Mouse (Mus musculus) kidney, postnatal 0 days (tissue): ENCODE results near the gene BC005561. TPM values are rescaled to one million over a fixed set of nuclear protein-coding genes. Genes with fewer than 3 reads are reported as not detected.
"Not testable (repeated sequence)": the region's sequence is repeated elsewhere in the genome, so short reads cannot be mapped to it uniquely, and the experiment has no call there.

Source experiments
- ATAC-seq: fragments of 200-750 bp; cut with Nextera tagmentation; replicated peaks from 2 replicates; pipeline ENCODE4 v1.8.0; 2017; ENCODE audit warnings: low read depth, moderate number of reproducible peaks, moderate TSS enrichment, moderate library complexity; ENCODE audit not compliant: low FRiP score
- DNase-seq: peaks from one replicate; pipeline ENCODE4 v3.0.0-alpha.2; 2016; ENCODE audit warnings: low spot score
- H3K27ac ChIP-seq: fragments of 300-500 bp; sonication (generic); 2 replicates; pipeline ENCODE4 v1.5.1; 2014; ENCODE audit warnings: mild to moderate bottlenecking
- H3K27me3 ChIP-seq: fragments of 300-500 bp; sonication (generic); 2 replicates; pipeline ENCODE4 v1.6.1; 2014; ENCODE audit warnings: low read length, mixed read lengths; ENCODE audit not compliant: insufficient read depth
- H3K36me3 ChIP-seq: fragments of 300-500 bp; sonication (generic); 2 replicates; pipeline ENCODE4 v1.6.1; 2014; ENCODE audit warnings: low read length, mixed read lengths; ENCODE audit not compliant: insufficient read depth
- H3K4me1 ChIP-seq: fragments of 300-500 bp; sonication (generic); replicated peaks from 2 replicates; pipeline ENCODE4 v1.6.1; 2014; ENCODE audit warnings: antibody characterized with exemption, low read length, mixed read lengths; ENCODE audit not compliant: insufficient read depth
- H3K4me2 ChIP-seq: fragments of 300-500 bp; sonication (generic); 2 replicates; pipeline ENCODE4 v1.6.1; 2014; ENCODE audit warnings: mild to moderate bottlenecking, low read length, moderate library complexity, mixed read lengths
- H3K4me3 ChIP-seq: fragments of 300-500 bp; sonication (generic); replicated peaks from 2 replicates; pipeline ENCODE4 v1.5.1; 2014; ENCODE audit warnings: low read depth, low read length
- H3K9ac ChIP-seq: fragments of 300-500 bp; sonication (generic); 2 replicates; pipeline ENCODE4 v1.6.1; 2014; ENCODE audit warnings: low read depth, low read length
- H3K9me3 ChIP-seq: fragments of 300-500 bp; sonication (generic); replicated peaks from 2 replicates; pipeline ENCODE4 v1.6.1; 2016; ENCODE audit warnings: low read length, inconsistent platforms, mixed read lengths
- CTCF ChIP-seq: IDR thresholded peaks from 2 replicates; pipeline ENCODE4 v1.5.1; 2016; ENCODE audit warnings: antibody characterized with exemption, low read depth, mild to moderate bottlenecking, moderate library complexity
- WGBS: fragments of 180-500 bp; shearing (Covaris S2); extraction: QIAGEN DNeasy Blood & Tissue Kit; methylation state at CpG from one replicate; pipeline ENCODE4 v1.1.7; 2014; 5-methylcytosine and 5-hydroxymethylcytosine counted together
- polyA plus RNA-seq: library from polyadenylated mRNA; unstranded; fragments of >200 nt; fragmentation: Nextera tagmentation; extraction: Ambion mirVana; gene quantifications from 2 replicates; pipeline ENCODE4 v1.2.1, GENCODE M21; 2015

The BC005561 gene
- polyA plus RNA-seq, 1 experiment from 2014 or later = 9.8 TPM

- H3K9ac ChIP-seq = no peak overlapping the region
- ATAC-seq = no peak
- H3K4me2 ChIP-seq = no peak overlapping the region
- no peaks in the 10 kb centered on the region for H3K9me3 ChIP-seq
- H3K27ac ChIP-seq = no peak overlapping the region
- peaks cover 66% of the 10 kb centered on the region for H3K36me3 ChIP-seq
- H3K4me1 ChIP-seq = no peaks in the 10 kb centered on the region
- 68% methylated on average over 8 of the region's 8 CpGs for WGBS
- no peaks in the 10 kb centered on the region for H3K27me3 ChIP-seq
- no peak for DNase-seq
- H3K4me3 ChIP-seq = no peak overlapping the region
- no peak for TF ChIP-seq CTCF
Observed at GRCm38 (mm10) chr5:104482856-104483255, 25.3 kb upstream of the BC005561 start.

- Histone ChIP-seq H3K9ac (no peak overlapping the region), H3K36me3 (peaks cover 41% of the 10 kb centered on the region), H3K27ac (no peak overlapping the region), H3K4me2 (no peak overlapping the region), H3K9me3 (no peaks in the 10 kb centered on the region), H3K4me3 (no peak overlapping the region), H3K27me3 (no peaks in the 10 kb centered on the region), H3K4me1 (no peaks in the 10 kb centered on the region)
- ATAC-seq (no peak), DNase-seq (no peak)
- WGBS = 46% methylated on average over 5 of the region's 5 CpGs
- TF ChIP-seq CTCF = no peak
Observed at GRCm38 (mm10) chr5:104491561-104491960, 16.6 kb upstream of the BC005561 start.

GRCm38 (mm10) chr5:104504883-104505282 lies 3.3 kb upstream of the BC005561 start:
- Histone ChIP-seq H3K4me1 (peaks cover 6% of the 10 kb centered on the region; the same call in 1 of the 2 replicates), H3K9ac (no peak overlapping the region), H3K36me3 (peaks cover 26% of the 10 kb centered on the region), H3K27me3 (no peaks in the 10 kb centered on the region), H3K27ac (no peak overlapping the region), H3K4me3 (no peak overlapping the region), H3K4me2 (no peak overlapping the region), H3K9me3 (no peaks in the 10 kb centered on the region)
- 95% methylated on average over 2 of the region's 2 CpGs for WGBS
- no peak for DNase-seq
- no peak for TF ChIP-seq CTCF
- no peak for ATAC-seq

- ATAC-seq = peak; percentile 15; the same call in 1 of the 2 replicates
- no peak overlapping the region for H3K9ac ChIP-seq
Observed at GRCm38 (mm10) chr5:104507829-104508194, 340 bp upstream of the BC005561 start.

GRCm38 (mm10) chr5:104511211-104511610 lies 3.1 kb downstream of the BC005561 start:
- DNase-seq = no peak
- TF ChIP-seq CTCF = no peak
- H3K9me3 ChIP-seq = peaks cover 1% of the 10 kb centered on the region; the same call in 1 of the 2 replicates
- 0 out of 2 replicates have a peak, but pooled peaks cover 4% of the 10 kb centered on the region for H3K36me3 ChIP-seq
- peaks cover 6% of the 10 kb centered on the region; the same call in 1 of the 2 replicates for H3K4me1 ChIP-seq
- WGBS = 79% methylated on average over 3 of the region's 3 CpGs
- no peak overlapping the region for H3K9ac ChIP-seq
- H3K27ac ChIP-seq = no peak overlapping the region
- ATAC-seq = no peak
- no peak overlapping the region for H3K4me3 ChIP-seq
- no peaks in the 10 kb centered on the region for H3K27me3 ChIP-seq
- no peak overlapping the region for H3K4me2 ChIP-seq

More at GRCm38 (mm10) chr5:104507829-104508194, 340 bp upstream of the BC005561 start:
- peaks cover 11% of the 10 kb centered on the region for H3K36me3 ChIP-seq
- H3K4me2 ChIP-seq = peak overlapping the region; percentile 70
- TF ChIP-seq CTCF = no peak
- DNase-seq = no peak
- no peaks in the 10 kb centered on the region for H3K9me3 ChIP-seq
- no peak overlapping the region for H3K27ac ChIP-seq
- 1% methylated on average over 2 of the region's 2 CpGs for WGBS
- H3K27me3 ChIP-seq = no peaks in the 10 kb centered on the region
- H3K4me1 ChIP-seq = peaks cover 6% of the 10 kb centered on the region; the same call in 1 of the 2 replicates
- H3K4me3 ChIP-seq = peak overlapping the region; percentile 94

- no peak for TF ChIP-seq CTCF
- Histone ChIP-seq H3K27me3 (no peaks in the 10 kb centered on the region), H3K4me3 (no peak overlapping the region), H3K9me3 (no peaks in the 10 kb centered on the region), H3K4me1 (no peaks in the 10 kb centered on the region), H3K4me2 (no peak overlapping the region), H3K27ac (no peak overlapping the region), H3K36me3 (peaks cover 29% of the 10 kb centered on the region), H3K9ac (no peak overlapping the region)
- DNase-seq (no peak), ATAC-seq (no peak)
- WGBS = 96% methylated on average over 1 of the region's 1 CpGs
Observed at GRCm38 (mm10) chr5:104538612-104539011, 30.5 kb downstream of the BC005561 start.

GRCm38 (mm10) chr5:104539331-104539730 lies 31.2 kb downstream of the BC005561 start:
- no peaks in the 10 kb centered on the region for H3K9me3 ChIP-seq
- no peak overlapping the region for H3K4me2 ChIP-seq
- H3K9ac ChIP-seq = no peak overlapping the region
- H3K27ac ChIP-seq = no peak overlapping the region
- DNase-seq (no peak), ATAC-seq (no peak)
- H3K36me3 ChIP-seq = peaks cover 29% of the 10 kb centered on the region
- no peaks in the 10 kb centered on the region for H3K27me3 ChIP-seq
- WGBS = 96% methylated on average over 4 of the region's 4 CpGs
- TF ChIP-seq CTCF = no peak
- H3K4me3 ChIP-seq = no peak overlapping the region
- no peaks in the 10 kb centered on the region for H3K4me1 ChIP-seq

GRCm38 (mm10) chr5:104568079-104568478 lies 59.9 kb downstream of the BC005561 start:
- not testable (repeated sequence) for H3K4me2 ChIP-seq, DNase-seq, ATAC-seq, H3K4me3 ChIP-seq, H3K36me3 ChIP-seq, H3K9me3 ChIP-seq, H3K4me1 ChIP-seq, H3K9ac ChIP-seq, H3K27me3 ChIP-seq, H3K27ac ChIP-seq
- 41% methylated on average over 1 of the region's 1 CpGs for WGBS
